Mouse (Mus musculus) inflammation-experienced regulatory T-cells, adult 6 months (primary cell): ENCODE measurements around the gene Iqcf4. TPM values are rescaled to one million over a fixed set of nuclear protein-coding genes. Genes with fewer than 3 reads are reported as not detected.

Experiments
- polyA plus RNA-seq, 3 experiments: library from polyadenylated mRNA; unstranded; fragments of 100-300 nt; shearing (Covaris generic); gene quantifications; one replicate each; pipeline ENCODE4 v1.2.1; 2017

Gene Iqcf4
- polyA plus RNA-seq, 3 experiments from 2014 or later = not detected

Other genes with a start within 250 kb of the Iqcf4 start
- gene Dusp7, start 202.4 kb downstream of the Iqcf4 start, polyA plus RNA-seq = 10 to 100 TPM; 20.2 to 22.2 (median 21.4) TPM
- 1,000 to 10,000 TPM; 1,038 to 1,832 (median 1,102) TPM for gene Rpl29, start 141.5 kb downstream of the Iqcf4 start, polyA plus RNA-seq
- 10 to 100 TPM in 1 of 3 experiments, 1 to 10 TPM in 2; 8.9 to 14.6 (median 9.4) TPM for gene Acy1, start 132.7 kb downstream of the Iqcf4 start, polyA plus RNA-seq
- 10 to 100 TPM in 2 of 3 experiments, 1 to 10 TPM in 1; 6.3 to 17.6 (median 12.6) TPM for gene Abhd14b, start 123.5 kb downstream of the Iqcf4 start, polyA plus RNA-seq
- gene Abhd14a, start 123.3 kb downstream of the Iqcf4 start, polyA plus RNA-seq = 10 to 100 TPM in 2 of 3 experiments, 1 to 10 TPM in 1; 8.1 to 14.9 (median 14.4) TPM
- gene Pcbp4, start 117.7 kb downstream of the Iqcf4 start, polyA plus RNA-seq = 1 to 10 TPM; 4.1 to 5.0 (median 4.4) TPM
- not detected for gene Gpr62, start 105.1 kb downstream of the Iqcf4 start, polyA plus RNA-seq
- 10 to 100 TPM; 21.5 to 34.6 (median 29.4) TPM for gene Rrp9, start 95.0 kb downstream of the Iqcf4 start, polyA plus RNA-seq
- 10 to 100 TPM; 32.4 to 68.7 (median 54.1) TPM for gene Parp3, start 94.0 kb downstream of the Iqcf4 start, polyA plus RNA-seq
- gene Iqcf1, start 71.0 kb downstream of the Iqcf4 start, polyA plus RNA-seq = not detected
- gene Iqcf5, start 56.4 kb downstream of the Iqcf4 start, polyA plus RNA-seq = not detected
- not detected for gene Iqcf3, start 9.4 kb downstream of the Iqcf4 start, polyA plus RNA-seq
- gene Iqcf6, start 55.6 kb upstream of the Iqcf4 start, polyA plus RNA-seq = not detected
- not detected for gene Grm2, start 85.1 kb upstream of the Iqcf4 start, polyA plus RNA-seq
- 10 to 100 TPM; 23.1 to 36.9 (median 34.4) TPM for gene Tex264, start 114.9 kb upstream of the Iqcf4 start, polyA plus RNA-seq
- 1 to 10 TPM; 3.2 to 4.5 (median 3.4) TPM for gene Rad54l2, start 218.2 kb upstream of the Iqcf4 start, polyA plus RNA-seq